In the genomic region with DNA sequence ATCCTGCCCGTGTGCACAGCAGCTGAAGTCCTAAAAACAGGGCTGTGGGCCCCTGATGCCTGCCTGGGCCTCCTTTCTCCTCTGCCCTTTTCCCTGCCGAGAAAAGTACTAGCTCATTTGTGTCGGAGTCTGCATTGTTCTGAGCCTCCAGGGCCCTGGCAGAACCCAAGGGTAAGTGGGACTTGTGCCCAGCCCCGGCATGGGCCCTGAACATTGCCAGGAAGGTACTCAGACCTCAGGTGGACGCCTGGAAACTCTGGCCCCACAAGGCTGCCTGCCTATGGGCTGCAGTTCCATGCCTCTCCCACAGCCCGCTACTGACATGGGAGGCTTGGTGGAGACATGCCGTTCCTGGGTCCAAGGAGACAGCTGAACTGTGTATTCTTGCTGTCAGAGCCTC, we compare ENCODE assay signal across 23 mouse cellular contexts.
DNase-seq lines count a peak whose midpoint lies in the region; ATAC-seq lines count a peak whose summit lies in the region.
"Had no signal": no experiment of that assay in that cellular context is flagged by ENCODE, and none has a peak within 500 bp of the region (broad histone marks: within the 10 kb centered on the region; RNA-seq: fewer than 3 reads in every experiment).

No protein-coding gene starts in this region.

- H3K27ac ChIP-seq in hindbrain, embryonic 10.5 days: 0 out of 2 replicates have a peak overlapping the region, but pooled peaks have one; percentile 35
- H3K27ac ChIP-seq in hindbrain, embryonic 14.5 days: no peak overlapping the region
- H3K27ac ChIP-seq in neural tube, embryonic 14.5 days (ENCODE audit: low read depth, low read length): no peak overlapping the region
- H3K27ac ChIP-seq in neural tube, embryonic 15.5 days (replicated peaks): no peak overlapping the region
- no peak overlapping the region for H3K27ac ChIP-seq in heart, embryonic 10.5 days
- H3K27ac ChIP-seq: embryonic facial prominence, embryonic 15.5 days; heart, embryonic 15.5 days; kidney, postnatal 0 days; limb, embryonic 10.5 days; liver, embryonic 15.5 days; neural tube, embryonic 12.5 days had no signal

- no peak overlapping the region for H3K4me2 ChIP-seq in hindbrain, embryonic 14.5 days (replicated peaks)
- no peak overlapping the region for H3K4me2 ChIP-seq in neural tube, embryonic 14.5 days (ENCODE audit: low read depth, low read length)
- H3K4me2 ChIP-seq in neural tube, embryonic 15.5 days: no peak overlapping the region
- H3K4me2 ChIP-seq: embryonic facial prominence, embryonic 15.5 days; heart, embryonic 15.5 days; liver, embryonic 15.5 days; neural tube, embryonic 12.5 days had no signal

- 0 out of 2 replicates have a peak, but pooled peaks cover 3% of the 10 kb centered on the region for H3K27me3 ChIP-seq in hindbrain, embryonic 10.5 days (ENCODE audit: insufficient read depth, poor library complexity, severe bottlenecking)
- H3K27me3 ChIP-seq in hindbrain, embryonic 14.5 days (ENCODE audit: control insufficient read depth, insufficient read depth, low read length): no peaks in the 10 kb centered on the region
- no peaks in the 10 kb centered on the region for H3K27me3 ChIP-seq in neural tube, embryonic 14.5 days (ENCODE audit: control insufficient read depth, insufficient read depth, low read length)
- H3K27me3 ChIP-seq in neural tube, embryonic 15.5 days (replicated peaks): no peaks in the 10 kb centered on the region
- H3K27me3 ChIP-seq in heart, embryonic 10.5 days (ENCODE audit: insufficient read depth, poor library complexity, severe bottlenecking): no peaks in the 10 kb centered on the region
- H3K27me3 ChIP-seq: embryonic facial prominence, embryonic 15.5 days; heart, embryonic 15.5 days; liver, embryonic 15.5 days; neural tube, embryonic 12.5 days had no signal

- H3K9ac ChIP-seq in hindbrain, embryonic 14.5 days: no peak overlapping the region
- peak overlapping the region; percentile 32; the same call in 1 of the 2 replicates for H3K9ac ChIP-seq in neural tube, embryonic 14.5 days (replicated peaks; ENCODE audit: low read depth, low read length)
- no peak overlapping the region for H3K9ac ChIP-seq in neural tube, embryonic 15.5 days (replicated peaks)
- H3K9ac ChIP-seq: embryonic facial prominence, embryonic 15.5 days; heart, embryonic 15.5 days; liver, embryonic 15.5 days; neural tube, embryonic 12.5 days had no signal

- no peaks in the 10 kb centered on the region for H3K9me3 ChIP-seq in hindbrain, embryonic 10.5 days
- H3K9me3 ChIP-seq in hindbrain, embryonic 14.5 days (ENCODE audit: control insufficient read depth, low read length): no peaks in the 10 kb centered on the region
- H3K9me3 ChIP-seq in neural tube, embryonic 14.5 days (ENCODE audit: control insufficient read depth, low read length): no peaks in the 10 kb centered on the region
- H3K9me3 ChIP-seq in neural tube, embryonic 15.5 days (replicated peaks): no peaks in the 10 kb centered on the region
- H3K9me3 ChIP-seq in heart, embryonic 10.5 days: no peaks in the 10 kb centered on the region
- H3K9me3 ChIP-seq: embryonic facial prominence, embryonic 15.5 days; heart, embryonic 15.5 days; limb, embryonic 10.5 days; liver, embryonic 15.5 days; neural tube, embryonic 12.5 days had no signal

- 0 out of 2 replicates have a peak, but pooled peaks cover 30% of the 10 kb centered on the region for H3K36me3 ChIP-seq in hindbrain, embryonic 10.5 days
- no peaks in the 10 kb centered on the region for H3K36me3 ChIP-seq in hindbrain, embryonic 14.5 days (replicated peaks; ENCODE audit: control insufficient read depth, insufficient read depth)
- H3K36me3 ChIP-seq in neural tube, embryonic 14.5 days (ENCODE audit: control insufficient read depth, insufficient read depth, low read length): no peaks in the 10 kb centered on the region
- H3K36me3 ChIP-seq in neural tube, embryonic 15.5 days: no peaks in the 10 kb centered on the region
- peaks cover 36% of the 10 kb centered on the region for H3K36me3 ChIP-seq in heart, embryonic 10.5 days
- H3K36me3 ChIP-seq: heart, embryonic 15.5 days; neural tube, embryonic 12.5 days had no signal

- DNase-seq in hindbrain, embryonic 10.5 days (ENCODE audit: low spot score): no peak
- DNase-seq in hindbrain, embryonic 14.5 days (ENCODE audit: low spot score): no peak
- peak; percentile 93 for DNase-seq in cerebellum, adult 9-10 months
- DNase-seq in heart, embryonic 10.5 days (ENCODE audit: low spot score): no peak
- no peak for DNase-seq in urinary bladder, postnatal 36 days (ENCODE audit: low spot score in 2 of 2)
- DNase-seq: adrenal gland, postnatal 14 days; gastrocnemius, postnatal 36 days; heart, postnatal 36 days; kidney, adult 11 months; liver; midbrain, embryonic 14.5 days; right cerebral cortex, postnatal 4 days; thymus, postnatal 25 days had no signal

- 85% methylated on average over 7 of the region's 7 CpGs for WGBS in hindbrain, embryonic 10.5 days
- 64% methylated on average over 7 of the region's 7 CpGs for WGBS in hindbrain, embryonic 14.5 days
- 75% methylated on average over 7 of the region's 7 CpGs for WGBS in neural tube, embryonic 14.5 days
- 70% methylated on average over 7 of the region's 7 CpGs for WGBS in neural tube, embryonic 15.5 days
- WGBS in heart, embryonic 10.5 days: 72% methylated on average over 7 of the region's 7 CpGs

- no peak for ATAC-seq in hindbrain, embryonic 14.5 days (ENCODE audit: low FRiP score)
- no peak for ATAC-seq in neural tube, embryonic 14.5 days (ENCODE audit: low read depth)
- ATAC-seq in neural tube, embryonic 15.5 days (ENCODE audit: low FRiP score): no peak
- no peak for ATAC-seq in granulocyte monocyte progenitor cell, adult 5-6 weeks (replicated peaks; ENCODE audit: poor library complexity, severe bottlenecking)
- ATAC-seq: CD4-positive, CD25-positive, alpha-beta regulatory T cell, adult 4 months had no signal

- H3K4me3 ChIP-seq in hindbrain, embryonic 10.5 days: no peak overlapping the region
- no peak overlapping the region for H3K4me3 ChIP-seq in hindbrain, embryonic 14.5 days (replicated peaks; ENCODE audit: low read length)
- no peak overlapping the region for H3K4me3 ChIP-seq in neural tube, embryonic 14.5 days (ENCODE audit: low read depth, low read length)
- no peak overlapping the region for H3K4me3 ChIP-seq in neural tube, embryonic 15.5 days (replicated peaks)
- no peak overlapping the region for H3K4me3 ChIP-seq in heart, embryonic 10.5 days
- H3K4me3 ChIP-seq: embryonic facial prominence, embryonic 15.5 days; heart, embryonic 15.5 days; limb, embryonic 10.5 days; liver, embryonic 15.5 days; neural tube, embryonic 12.5 days had no signal

- peaks cover 17% of the 10 kb centered on the region for H3K4me1 ChIP-seq in hindbrain, embryonic 10.5 days (replicated peaks)
- peaks cover 30% of the 10 kb centered on the region for H3K4me1 ChIP-seq in hindbrain, embryonic 14.5 days (replicated peaks; ENCODE audit: control insufficient read depth, insufficient read depth, low read length)
- 0 out of 2 replicates have a peak, but pooled peaks cover 17% of the 10 kb centered on the region for H3K4me1 ChIP-seq in neural tube, embryonic 14.5 days (ENCODE audit: control insufficient read depth, insufficient read depth, low read length)
- peaks cover 42% of the 10 kb centered on the region for H3K4me1 ChIP-seq in neural tube, embryonic 15.5 days
- H3K4me1 ChIP-seq in heart, embryonic 10.5 days: peaks cover 30% of the 10 kb centered on the region
- H3K4me1 ChIP-seq: liver, embryonic 15.5 days had no signal
